Mouse (Mus musculus): ENCODE data around the gene Ppp2r2c.
"Not testable (repeated sequence)": the region's sequence is repeated elsewhere in the genome, so short reads cannot be mapped to it uniquely, and the experiment has no call there.

Ppp2r2c gene

DNA sequence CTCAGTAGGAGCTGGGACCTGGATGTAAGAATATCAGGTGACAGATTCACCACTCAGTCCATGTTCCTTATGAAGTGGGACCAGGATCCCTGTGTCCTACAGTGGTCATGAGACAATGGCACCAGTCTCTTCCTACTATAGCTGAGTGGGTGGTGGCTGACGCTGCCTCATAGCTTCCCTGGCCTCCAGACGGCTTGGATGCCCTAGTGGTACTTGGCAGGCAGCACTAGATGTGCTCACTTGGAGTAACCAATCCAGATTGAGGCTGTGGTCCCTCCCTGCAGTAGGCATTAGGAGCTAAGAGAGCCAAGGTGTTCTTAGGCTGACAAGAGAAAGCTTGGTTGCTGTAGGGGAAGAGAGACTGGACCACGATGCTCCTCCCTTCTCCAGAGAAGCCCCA lies 61.1 kb downstream of the Ppp2r2c start:
- DNase-seq (ENCODE audit: low spot score in 2 of 2), result no peak

DNA sequence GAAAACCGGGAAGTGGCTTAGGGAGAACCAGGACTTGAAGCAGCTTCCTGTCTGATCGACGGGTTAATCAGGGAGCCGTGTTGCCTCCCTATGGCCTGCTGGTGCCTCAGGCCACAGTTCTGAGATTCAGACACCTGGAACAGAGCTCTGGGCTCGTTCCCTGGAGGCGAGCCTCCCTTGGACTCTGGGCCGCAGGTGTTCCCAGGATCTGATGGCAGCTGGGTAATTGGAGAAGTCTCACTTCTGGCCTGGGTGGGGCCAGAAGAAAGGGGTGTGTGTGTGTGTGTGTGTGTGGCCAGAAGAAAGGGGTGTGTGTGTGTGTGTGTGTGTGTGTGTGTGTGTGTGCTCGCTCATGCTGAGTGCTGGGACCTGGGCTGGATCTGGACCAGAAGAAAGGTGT lies 65.1 kb downstream of the Ppp2r2c start:
- DNase-seq (ENCODE audit: low spot score in 2 of 2), result no peak

DNA sequence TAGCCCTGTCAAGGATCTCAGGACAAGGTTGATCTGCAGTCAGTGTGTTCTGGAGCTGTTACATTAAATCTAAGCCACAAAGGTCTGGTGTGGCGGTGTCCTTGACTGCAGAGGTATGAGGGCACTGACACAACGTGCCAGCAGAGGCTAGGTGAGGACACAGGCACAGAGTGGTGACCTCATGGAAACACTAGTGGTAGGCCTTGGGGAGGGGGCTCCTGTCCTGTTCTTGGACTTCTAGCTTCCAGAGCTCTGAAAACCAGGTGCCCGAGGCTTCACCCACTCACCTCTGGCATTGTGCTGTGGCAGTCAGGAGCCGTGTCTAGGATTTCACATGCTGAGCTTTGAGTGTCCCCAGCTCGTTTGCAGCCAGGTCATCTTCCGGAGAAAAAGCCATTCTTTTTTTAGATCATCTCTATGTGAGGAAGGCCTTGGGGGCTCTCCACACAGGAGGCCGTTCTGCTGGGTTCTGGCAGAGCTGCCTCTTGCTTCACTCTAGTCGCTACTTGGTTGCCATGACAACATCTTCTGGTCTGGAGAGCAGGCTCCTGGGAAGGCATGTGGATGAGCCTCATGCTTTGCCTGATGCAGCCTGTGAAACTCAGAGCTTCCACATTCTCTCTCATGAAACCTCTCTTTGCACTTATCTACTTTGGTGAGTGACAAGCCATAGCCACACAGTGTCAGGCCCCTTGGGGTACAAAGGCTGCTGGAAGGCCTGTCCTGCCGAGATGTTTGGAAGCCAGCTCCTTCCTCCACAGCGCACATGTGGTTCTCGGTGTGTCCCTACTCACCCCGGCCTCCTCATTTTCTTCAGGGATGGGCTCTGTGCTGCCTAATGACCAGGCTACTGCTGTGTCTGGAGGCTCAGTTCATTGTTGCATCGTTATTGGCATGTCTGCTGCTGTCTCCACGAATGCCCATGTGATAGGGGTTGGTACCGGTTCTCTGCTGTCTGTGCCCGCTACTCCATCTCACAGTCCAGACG lies 67.5 kb downstream of the Ppp2r2c start:
- no peak for DNase-seq (ENCODE audit: low spot score in 2 of 2)

DNA sequence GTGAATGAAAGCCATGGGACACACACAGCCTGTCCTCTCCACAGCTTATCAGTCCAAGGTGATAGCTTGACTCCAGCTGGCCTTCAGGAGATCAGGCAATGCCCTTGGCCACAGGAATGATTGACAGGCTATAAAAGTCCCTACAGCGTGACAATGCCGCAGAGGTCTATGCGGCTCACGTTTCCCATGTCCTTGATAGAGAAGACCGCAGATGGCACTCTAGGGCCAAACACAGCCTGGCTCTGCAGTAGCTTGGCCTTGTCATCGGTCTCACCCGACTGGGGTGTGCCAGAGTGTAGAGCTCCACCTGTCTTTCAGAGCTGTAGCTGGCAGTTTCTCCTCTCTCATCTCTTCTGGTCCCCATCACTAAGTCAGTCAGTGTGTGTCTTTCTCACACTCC lies 68.2 kb downstream of the Ppp2r2c start:
- DNase-seq (ENCODE audit: low spot score in 2 of 2), result no peak

DNA sequence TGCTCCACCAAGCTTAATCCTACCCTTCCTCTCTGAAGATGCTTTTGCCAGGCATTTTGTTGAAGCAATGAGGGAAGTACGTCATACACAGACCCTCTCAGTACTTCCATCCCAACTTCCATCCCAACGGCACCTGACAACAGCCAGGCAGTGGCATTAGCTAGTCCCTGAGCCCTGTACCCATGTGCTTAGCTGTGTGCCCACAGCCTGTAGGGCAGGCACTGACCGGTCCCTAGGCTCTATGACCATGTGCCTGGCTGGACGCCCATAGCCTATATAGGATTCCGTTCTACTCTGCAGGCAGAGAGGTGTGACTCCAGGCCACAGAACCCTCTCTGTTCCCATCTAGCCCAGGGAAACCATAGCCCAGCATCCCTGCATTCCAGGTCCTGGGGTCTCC lies 69.7 kb downstream of the Ppp2r2c start:
- DNase-seq (ENCODE audit: low spot score in 2 of 2), result no peak

DNA sequence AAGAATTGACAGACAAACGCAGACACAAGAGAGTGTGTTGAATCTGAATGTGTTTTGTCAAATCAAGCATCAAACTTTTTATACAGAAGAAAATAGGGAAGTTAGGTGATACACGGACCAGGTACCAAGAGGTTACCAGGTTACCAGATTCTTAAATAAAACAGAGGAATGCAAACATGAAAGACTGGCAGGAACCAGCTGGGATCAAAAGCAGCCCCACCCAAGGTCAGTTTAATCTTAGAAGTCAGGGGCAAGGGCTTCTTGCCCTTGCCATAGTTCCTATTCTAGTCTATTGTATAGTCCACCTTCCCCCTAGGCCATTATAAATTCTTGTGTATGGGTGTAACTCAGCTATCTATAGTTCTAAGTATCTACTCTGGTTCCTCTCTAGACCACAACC lies 70.7 kb downstream of the Ppp2r2c start:
- DNase-seq (ENCODE audit: low spot score in 2 of 2), result not testable (repeated sequence)

DNA sequence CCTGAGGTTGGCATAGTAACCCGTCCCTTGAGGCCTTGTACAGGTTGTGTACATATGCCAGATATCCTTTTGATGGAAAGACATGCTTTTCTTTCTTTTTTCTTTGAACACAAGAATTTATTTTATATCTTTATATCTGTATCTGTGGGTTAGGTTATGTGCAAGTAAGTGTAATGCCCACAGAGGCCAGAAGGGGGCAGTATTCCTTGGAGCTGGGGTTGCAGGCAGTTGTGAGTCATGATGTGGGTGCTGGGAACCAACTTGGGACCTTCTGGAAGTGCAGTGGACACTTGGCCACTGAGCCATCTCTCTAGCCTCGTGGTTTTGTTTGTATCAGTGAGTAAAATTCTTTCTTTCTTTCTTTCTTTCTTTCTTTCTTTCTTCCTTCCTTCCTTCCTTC lies 74.1 kb downstream of the Ppp2r2c start:
- no peak for DNase-seq (ENCODE audit: low spot score in 2 of 2)

DNA sequence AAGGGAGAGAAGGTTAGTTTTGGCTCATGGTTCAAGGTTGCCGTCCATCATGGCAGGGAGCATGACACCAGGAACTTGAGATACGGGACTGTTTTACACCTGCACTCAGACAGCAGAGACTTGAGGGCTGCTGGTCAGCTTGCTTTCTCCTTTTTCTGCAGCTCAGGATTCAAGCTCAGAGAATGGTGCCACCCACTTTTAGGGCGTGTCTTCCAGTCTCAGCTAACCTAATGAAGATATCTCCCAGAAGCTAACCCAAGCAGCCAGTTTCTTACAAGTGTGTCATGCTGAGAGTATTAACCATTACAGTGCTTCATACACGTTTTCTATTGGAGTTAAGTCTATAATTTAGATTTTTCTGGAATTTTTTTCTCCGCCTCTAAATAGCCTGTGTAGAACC lies 76.2 kb downstream of the Ppp2r2c start:
- DNase-seq (ENCODE audit: low spot score in 2 of 2), result no peak

DNA sequence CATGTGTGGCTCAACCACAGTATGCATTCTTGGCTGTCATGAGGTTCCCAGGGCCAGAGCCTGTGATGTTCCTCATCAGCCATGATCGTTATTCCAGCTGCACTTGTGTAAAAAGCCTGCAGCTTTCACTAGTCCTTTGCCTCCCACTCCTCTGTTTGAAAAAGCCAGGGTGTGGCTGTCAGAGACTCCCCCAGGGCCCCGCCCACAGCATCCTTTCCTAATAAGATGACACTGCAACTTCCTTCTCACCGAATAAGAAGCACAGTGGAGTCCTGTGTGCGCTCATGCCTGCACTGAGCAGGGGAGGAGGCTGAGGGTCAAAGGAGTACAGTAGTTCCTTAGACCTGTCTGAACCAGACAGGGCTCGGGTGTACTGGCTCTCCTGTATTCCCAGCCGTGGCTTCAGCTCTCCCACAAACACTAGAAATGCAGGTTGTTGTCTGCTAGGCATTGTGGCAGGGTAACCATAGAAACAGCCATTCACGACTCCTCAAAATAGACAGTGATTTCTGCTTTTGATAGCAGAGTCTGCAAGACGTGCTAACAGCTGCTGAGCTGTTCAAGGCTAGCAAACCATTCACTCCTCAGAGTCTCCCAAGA lies 76.9 kb downstream of the Ppp2r2c start:
- DNase-seq (ENCODE audit: low spot score in 2 of 2), result no peak

DNA sequence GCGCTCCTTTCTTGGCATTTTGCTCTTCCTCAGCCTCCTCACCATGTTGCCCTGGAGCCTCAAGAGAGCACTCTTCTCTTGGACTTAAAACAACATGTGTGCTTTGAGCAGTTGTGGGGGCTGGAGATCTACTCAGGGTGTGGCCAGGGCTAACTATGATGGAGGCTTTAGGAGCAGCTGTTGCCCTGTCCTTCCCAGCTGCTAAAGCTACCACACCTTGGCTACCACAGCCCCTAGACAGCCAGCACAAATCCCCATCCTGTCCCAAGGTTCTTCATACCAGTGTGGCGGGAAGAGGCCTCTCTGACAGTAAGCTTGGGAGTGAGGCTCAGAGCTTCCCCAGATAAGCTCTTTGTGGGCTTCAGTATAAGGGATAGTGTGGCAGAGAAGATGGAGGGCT lies 77.4 kb downstream of the Ppp2r2c start:
- DNase-seq (ENCODE audit: low spot score in 2 of 2), result no peak

DNA sequence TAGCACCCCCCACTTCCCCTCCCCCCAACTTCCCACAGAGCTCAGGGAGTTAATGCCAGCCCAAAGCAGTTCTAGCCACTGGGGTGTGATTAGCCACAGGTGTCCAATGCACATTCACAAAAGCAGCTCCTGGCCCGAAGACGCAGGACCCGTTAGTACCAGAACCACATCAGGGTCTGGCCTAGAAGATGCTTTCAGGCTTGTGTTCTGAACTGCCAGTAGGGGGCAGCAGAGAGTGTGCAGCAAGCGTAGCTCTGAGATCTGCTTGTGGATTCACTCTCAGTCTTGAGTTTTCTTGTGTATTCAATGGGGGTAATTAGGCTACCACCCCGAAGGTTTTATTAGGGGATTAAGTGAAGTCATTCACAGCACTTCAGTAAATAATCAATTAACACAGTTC lies 78.1 kb downstream of the Ppp2r2c start:
- DNase-seq (ENCODE audit: low spot score in 2 of 2), result peak; percentile 20 to 72

DNA sequence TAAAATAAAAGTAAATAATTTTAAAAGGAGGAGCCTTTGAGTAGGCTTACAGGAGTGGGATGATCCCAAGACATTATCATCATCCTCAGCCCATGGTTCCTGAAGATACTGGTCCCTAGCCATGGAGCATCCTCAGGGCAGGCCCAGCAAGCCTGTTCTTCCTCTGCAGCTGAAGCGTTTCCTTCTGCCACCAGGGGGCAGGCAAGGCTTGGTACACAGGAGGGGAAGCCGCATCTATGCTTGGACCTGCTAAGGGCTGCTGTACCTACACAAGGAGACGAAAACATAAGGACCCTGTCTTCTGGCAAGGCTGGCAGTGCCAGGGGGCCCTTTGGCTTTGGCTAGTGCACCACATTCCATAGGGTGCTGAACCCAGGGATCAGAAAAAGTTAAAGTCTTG lies 80.5 kb downstream of the Ppp2r2c start:
- peak; percentile 41 to 83 for DNase-seq (ENCODE audit: low spot score in 2 of 2)

DNA sequence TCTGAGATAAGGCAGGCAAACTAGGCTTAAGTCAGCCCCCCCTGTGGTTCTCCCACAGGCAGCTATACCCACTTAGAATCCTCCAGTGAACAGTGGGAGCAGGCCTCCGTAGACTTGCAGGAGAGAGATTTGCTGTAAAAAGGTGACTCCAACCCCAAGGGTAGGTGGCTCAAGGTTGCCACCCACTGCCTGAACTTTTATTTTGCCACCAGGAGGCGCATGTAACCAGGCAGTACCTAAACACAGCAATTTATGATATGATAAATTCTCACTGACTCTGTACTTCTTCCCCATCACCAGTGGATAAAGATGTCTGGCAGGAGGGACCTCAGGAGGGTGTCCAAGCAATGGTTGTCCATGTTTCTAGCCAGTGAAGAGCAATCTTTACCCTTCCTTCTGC lies 82.6 kb downstream of the Ppp2r2c start:
- peak in 1 of 2 experiments; percentile 34 for DNase-seq (ENCODE audit: low spot score in 2 of 2)

DNA sequence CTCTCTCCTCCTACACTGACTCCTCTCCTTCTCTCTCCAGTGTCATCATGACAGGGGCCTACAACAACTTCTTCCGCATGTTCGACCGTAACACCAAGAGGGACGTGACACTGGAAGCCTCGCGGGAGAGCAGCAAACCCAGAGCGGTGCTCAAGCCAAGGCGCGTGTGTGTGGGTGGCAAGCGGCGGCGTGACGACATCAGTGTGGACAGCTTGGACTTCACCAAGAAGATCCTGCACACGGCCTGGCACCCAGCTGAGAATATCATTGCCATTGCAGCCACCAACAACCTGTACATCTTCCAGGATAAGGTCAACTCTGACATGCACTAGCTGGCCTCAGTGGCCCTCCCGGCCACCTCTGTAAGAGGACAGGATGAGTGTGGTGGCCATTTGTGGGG lies 84.0 kb downstream of the Ppp2r2c start:
- no peak for DNase-seq (ENCODE audit: low spot score in 2 of 2)

DNA sequence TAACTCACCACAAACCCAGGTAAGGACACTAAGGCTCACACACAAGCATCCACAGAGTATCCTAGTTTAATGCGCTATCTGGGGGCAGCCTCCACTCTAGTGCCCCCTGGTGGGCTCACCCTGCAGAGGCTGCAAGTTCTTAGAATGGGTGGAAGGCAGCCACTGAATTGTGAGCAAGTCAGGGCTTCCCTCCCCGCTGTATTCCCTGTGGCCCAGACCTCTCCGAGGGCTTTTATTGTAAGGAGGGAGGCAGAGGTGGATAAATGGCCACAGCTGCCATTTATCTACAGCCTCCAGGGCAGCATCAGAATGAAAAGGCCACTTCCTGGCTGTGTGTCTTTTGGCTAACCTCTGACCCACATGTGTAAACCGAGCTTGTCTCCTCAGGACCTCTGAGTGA lies 87.1 kb downstream of the Ppp2r2c start:
- DNase-seq (ENCODE audit: low spot score in 2 of 2), result peak in 1 of 2 experiments; percentile 57

DNA sequence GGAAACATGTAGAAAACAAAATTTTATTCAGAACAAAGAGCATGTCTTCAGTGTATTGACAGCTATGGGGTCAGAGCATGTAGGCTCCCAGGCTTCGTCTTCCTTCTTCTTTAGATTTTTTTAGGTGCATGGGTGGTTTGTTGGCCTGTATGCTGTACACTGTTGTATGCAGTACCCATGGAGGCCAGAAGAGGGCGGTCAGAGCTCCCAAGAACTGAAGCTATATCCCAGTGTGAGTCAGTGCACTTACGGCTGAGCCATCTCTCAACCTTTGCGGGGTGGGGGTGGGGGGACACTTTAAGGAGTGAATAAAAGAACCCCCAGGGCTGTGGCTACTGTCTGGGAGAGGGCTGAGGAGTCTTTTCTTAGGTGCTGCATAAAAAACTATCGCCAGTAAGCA lies 90.5 kb downstream of the Ppp2r2c start:
- DNase-seq (ENCODE audit: low spot score in 2 of 2), result peak; percentile 47 to 81

DNA sequence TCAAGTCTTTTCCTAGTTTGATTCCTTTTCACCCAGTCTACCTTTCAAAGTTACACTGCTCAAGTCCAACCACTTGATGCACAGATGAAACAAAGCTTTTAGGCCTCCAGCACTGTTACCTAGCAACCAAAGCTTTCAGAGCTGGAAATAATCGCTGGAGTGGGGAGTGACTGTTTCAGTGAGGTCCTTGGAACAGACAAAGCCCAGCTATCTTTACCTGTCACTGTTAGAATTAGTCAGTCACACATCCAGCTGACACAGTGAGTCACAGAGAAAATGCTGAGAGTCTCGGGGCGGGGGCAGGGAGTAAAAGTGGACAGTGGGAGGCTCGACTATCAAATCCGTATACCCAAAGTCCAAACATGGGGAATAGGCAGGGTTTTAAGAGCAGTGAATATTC lies 92.2 kb downstream of the Ppp2r2c start:
- no peak for DNase-seq (ENCODE audit: low spot score in 2 of 2)

DNA sequence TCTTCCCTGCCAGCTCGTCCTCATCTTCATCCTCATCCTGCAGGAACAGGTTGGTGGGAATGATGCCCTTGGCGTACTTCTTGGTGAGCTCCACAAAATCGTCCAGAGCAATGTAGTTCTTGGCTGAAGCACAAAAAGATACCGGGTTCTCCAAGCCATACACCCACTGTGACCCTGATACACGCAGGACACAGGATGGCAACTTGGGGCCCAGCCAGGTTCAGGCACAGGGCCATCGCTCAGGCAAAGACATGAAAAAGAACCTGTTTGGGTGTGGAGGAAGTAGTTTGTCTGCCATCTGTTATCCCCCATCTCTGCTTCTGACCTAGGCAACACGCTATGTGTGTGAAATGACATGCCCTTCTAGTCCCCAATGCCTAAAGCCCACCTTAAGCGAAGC lies 103.3 kb downstream of the Ppp2r2c start:
- no peak for DNase-seq (ENCODE audit: low spot score in 2 of 2)

DNA sequence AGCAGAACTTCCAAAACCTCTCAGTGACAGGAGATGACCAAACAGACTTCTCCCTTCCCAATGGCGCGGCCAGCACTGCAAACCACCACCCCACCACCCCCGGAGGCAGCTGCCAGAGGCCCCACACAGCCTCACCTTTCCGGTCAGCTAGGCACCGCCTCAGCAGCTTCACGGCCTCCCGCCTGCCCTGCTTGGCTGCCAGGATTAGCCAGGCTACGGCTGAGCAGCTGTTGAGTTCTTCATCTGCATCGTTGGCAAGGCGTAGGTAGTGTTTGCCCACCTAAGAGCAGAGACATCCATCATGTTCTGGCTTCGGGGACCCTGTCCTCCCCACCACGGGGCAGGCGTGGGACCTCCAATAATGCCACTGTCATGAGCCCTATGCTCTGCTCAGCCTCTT lies 107.0 kb downstream of the Ppp2r2c start:
- no peak for DNase-seq (ENCODE audit: low spot score in 2 of 2)

DNA sequence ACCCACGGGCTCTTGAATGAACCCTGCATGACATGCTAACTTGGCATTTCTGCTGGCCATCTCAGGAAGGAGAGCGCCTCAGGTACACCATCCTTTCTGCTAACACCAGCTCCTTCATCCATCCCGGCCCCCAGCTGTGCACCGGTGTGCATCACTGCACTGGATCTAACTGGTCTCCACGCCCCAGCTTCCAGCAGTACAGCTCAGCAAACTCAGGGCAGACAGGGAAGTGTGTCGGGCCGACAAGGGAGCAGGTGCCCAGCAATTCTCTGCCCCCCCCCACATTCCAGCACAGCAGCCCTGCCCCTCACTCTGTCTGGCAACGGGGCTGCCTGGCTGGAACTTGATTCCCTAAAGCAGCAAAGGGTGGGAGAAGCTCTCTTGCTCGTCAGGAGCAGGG lies 109.5 kb downstream of the Ppp2r2c start:
- no peak for DNase-seq (ENCODE audit: low spot score in 2 of 2)

DNA sequence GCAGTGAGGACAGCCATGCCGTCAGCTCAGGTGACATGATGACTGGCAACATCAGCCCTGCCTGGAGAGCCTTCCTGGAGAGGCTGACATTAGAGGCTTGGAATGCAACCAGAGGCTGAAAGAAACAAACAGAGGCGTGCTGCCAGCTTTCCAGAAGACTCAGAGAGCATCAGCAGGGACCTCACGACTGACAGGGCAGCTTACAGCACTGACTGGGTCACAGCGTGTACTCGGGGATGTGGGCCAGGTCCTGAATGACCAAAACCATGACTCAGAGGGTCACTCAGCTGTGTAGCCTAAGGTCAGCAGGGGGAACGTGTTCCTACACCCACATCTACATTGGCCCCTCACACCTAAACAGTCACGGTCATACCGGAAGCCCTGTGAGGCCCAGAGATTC lies 110.7 kb downstream of the Ppp2r2c start:
- no peak for DNase-seq (ENCODE audit: low spot score in 2 of 2)

DNA sequence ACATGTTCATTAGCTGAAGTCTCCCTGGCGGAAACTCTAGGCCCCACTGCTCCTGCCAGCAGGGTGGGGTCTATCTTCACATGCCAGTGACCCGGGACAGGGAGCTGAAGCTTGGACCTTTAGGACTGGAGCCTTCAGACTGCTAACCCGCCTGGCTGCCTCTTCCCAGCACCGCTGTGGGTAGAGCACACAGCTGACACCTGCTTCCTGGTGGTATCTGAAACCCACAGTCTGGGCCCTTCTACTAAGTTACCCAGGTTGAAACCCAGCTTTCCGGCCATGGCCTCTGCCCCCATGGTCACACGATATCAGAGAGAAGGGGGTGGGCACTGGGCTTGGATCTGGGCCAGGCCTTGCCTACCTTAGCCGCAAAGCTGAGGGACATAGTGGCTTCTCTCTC lies 111.3 kb downstream of the Ppp2r2c start:
- peak in 1 of 2 experiments; percentile 30 for DNase-seq (ENCODE audit: low spot score in 2 of 2)

DNA sequence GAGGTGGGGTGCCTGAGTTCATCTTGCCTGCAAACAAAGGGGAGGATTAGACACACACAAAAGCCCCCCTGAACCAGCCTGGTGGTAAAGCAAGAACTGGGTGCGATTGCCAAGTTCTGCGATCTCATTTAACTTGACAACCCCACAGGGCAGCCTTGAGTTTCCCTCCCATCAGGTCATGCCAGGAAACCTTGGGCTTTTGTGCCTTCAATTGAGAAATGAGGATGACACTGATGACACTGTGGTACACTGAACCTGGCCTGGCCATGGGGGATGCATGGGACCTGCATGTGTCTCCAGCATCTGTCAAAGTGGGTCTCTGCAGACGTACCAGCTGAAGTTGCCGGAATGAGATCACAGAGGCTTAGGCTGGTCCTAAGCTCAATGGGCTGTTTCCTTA lies 114.0 kb downstream of the Ppp2r2c start:
- DNase-seq (ENCODE audit: low spot score in 2 of 2), result no peak
